Mouse (Mus musculus) limb, embryonic 14.5 days (tissue): ENCODE data around the gene Dqx1. TPM values are rescaled to one million over a fixed set of nuclear protein-coding genes. Genes with fewer than 3 reads are reported as not detected.

Experiments used
- ATAC-seq: fragments of 200-750 bp; cut with Nextera tagmentation; 2 replicates; pipeline ENCODE4 v1.8.0; 2017; ENCODE audit warnings: low read depth, moderate number of reproducible peaks, moderate TSS enrichment; ENCODE audit not compliant: low FRiP score
- DNase-seq: peaks from one replicate; pipeline ENCODE4 v3.0.0-alpha.2; 2015; ENCODE audit warnings: low spot score
- H3K27ac ChIP-seq: fragments of 300-500 bp; sonication (generic); replicated peaks from 2 replicates; pipeline ENCODE4 v1.5.1; 2014; ENCODE audit warnings: low read depth, mild to moderate bottlenecking, low read length, moderate library complexity, mixed read lengths
- H3K27me3 ChIP-seq: fragments of 300-500 bp; sonication (generic); 2 replicates; pipeline ENCODE4 v1.6.1; 2014; ENCODE audit warnings: low read length, mixed read lengths; ENCODE audit not compliant: control insufficient read depth, insufficient read depth
- H3K36me3 ChIP-seq: fragments of 300-500 bp; sonication (generic); 2 replicates; pipeline ENCODE4 v1.6.1; 2014; ENCODE audit warnings: mild to moderate bottlenecking, low read length, moderate library complexity, mixed read lengths; ENCODE audit not compliant: control insufficient read depth, insufficient read depth
- H3K4me1 ChIP-seq: fragments of 300-500 bp; sonication (generic); 2 replicates; pipeline ENCODE4 v1.6.1; 2014; ENCODE audit warnings: antibody characterized with exemption, low read length, mixed read lengths; ENCODE audit not compliant: control insufficient read depth, insufficient read depth
- H3K4me2 ChIP-seq: fragments of 300-500 bp; sonication (generic); replicated peaks from 2 replicates; pipeline ENCODE4 v1.6.1; 2014; ENCODE audit warnings: low read depth, mild to moderate bottlenecking, low read length, moderate library complexity; ENCODE audit not compliant: severe bottlenecking
- H3K4me3 ChIP-seq: fragments of 300-500 bp; sonication (generic); replicated peaks from 2 replicates; pipeline ENCODE4 v1.5.1; 2014; ENCODE audit warnings: low read length
- H3K9ac ChIP-seq: fragments of 300-500 bp; sonication (generic); 2 replicates; pipeline ENCODE4 v1.6.1; 2014; ENCODE audit warnings: mild to moderate bottlenecking, low read depth, low read length, moderate library complexity; ENCODE audit not compliant: severe bottlenecking
- H3K9me3 ChIP-seq: fragments of 300-500 bp; sonication (generic); 2 replicates; pipeline ENCODE4 v1.6.1; 2016; ENCODE audit warnings: low read length; ENCODE audit not compliant: control insufficient read depth
- POLR2A ChIP-seq: fragments of 200-500 bp; IDR thresholded peaks from 2 replicates; pipeline ENCODE4 v1.8.0; 2012; ENCODE audit warnings: inconsistent platforms, mild to moderate bottlenecking, moderate library complexity, borderline replicate concordance; ENCODE audit not compliant: insufficient read depth, insufficient read length; ENCODE audit errors: extremely low read depth
- WGBS: fragments of 180-500 bp; shearing (Covaris S2); extraction: QIAGEN DNeasy Blood & Tissue Kit; methylation state at CpG from one replicate; pipeline ENCODE4 v1.1.7; 2014; 5-methylcytosine and 5-hydroxymethylcytosine counted together
- polyA plus RNA-seq, 2 experiments: library from polyadenylated mRNA; depleted of rRNA in 1 of 2; stranded (reverse) in 1 of 2; unstranded in 1 of 2; fragments of >200 nt; fragmentation: Nextera tagmentation in 1 of 2; extraction: Ambion mirVana in 1 of 2; gene quantifications; 2 replicates each; pipeline versions ENCODE4 v1.2.1 to v1.2.3; 2012 to 2014

Dqx1 gene
- polyA plus RNA-seq, 2 experiments = 0.37 to 1.9 TPM

GRCm38 (mm10) chr6:83058725-83059124, 1.1 kb downstream of the Dqx1 start:
- Histone ChIP-seq H3K4me2 (no peak overlapping the region), H3K27ac (no peak overlapping the region), H3K27me3 (peaks cover 24% of the 10 kb centered on the region), H3K4me3 (no peak overlapping the region), H3K36me3 (peaks cover 20% of the 10 kb centered on the region), H3K9me3 (no peaks in the 10 kb centered on the region), H3K4me1 (peaks cover 8% of the 10 kb centered on the region), H3K9ac (no peak overlapping the region)
- no peak for ATAC-seq
- TF ChIP-seq POLR2A = no peak
- 81% methylated on average over 2 of the region's 2 CpGs for WGBS
- no peak for DNase-seq

- WGBS = 40% methylated on average over 8 of the region's 8 CpGs
- no peak overlapping the region for H3K4me2 ChIP-seq
- H3K4me1 ChIP-seq = no peaks in the 10 kb centered on the region
- no peak for TF ChIP-seq POLR2A
- H3K36me3 ChIP-seq = no peaks in the 10 kb centered on the region
- no peak overlapping the region for H3K9ac ChIP-seq
- no peak overlapping the region for H3K27ac ChIP-seq
- DNase-seq (no peak), ATAC-seq (no peak)
- no peaks in the 10 kb centered on the region for H3K9me3 ChIP-seq
- peaks cover 95% of the 10 kb centered on the region for H3K27me3 ChIP-seq
- no peak overlapping the region for H3K4me3 ChIP-seq
Observed at GRCm38 (mm10) chr6:83065995-83066394, 8.4 kb downstream of the Dqx1 start.

- no peak for TF ChIP-seq POLR2A
- Histone ChIP-seq H3K27me3 (peaks cover 98% of the 10 kb centered on the region), H3K27ac (no peak overlapping the region), H3K9ac (no peak overlapping the region), H3K4me1 (no peaks in the 10 kb centered on the region), H3K36me3 (no peaks in the 10 kb centered on the region), H3K9me3 (no peaks in the 10 kb centered on the region), H3K4me3 (no peak overlapping the region), H3K4me2 (no peak overlapping the region)
- no peak for DNase-seq
- no peak for ATAC-seq
- 19% methylated on average over 6 of the region's 6 CpGs for WGBS
Observed at GRCm38 (mm10) chr6:83066441-83066840, 8.8 kb downstream of the Dqx1 start.

- Histone ChIP-seq H3K4me3 (no peak overlapping the region), H3K4me2 (no peak overlapping the region), H3K9me3 (no peaks in the 10 kb centered on the region), H3K27ac (no peak overlapping the region), H3K27me3 (peaks cover 95% of the 10 kb centered on the region), H3K4me1 (no peaks in the 10 kb centered on the region), H3K9ac (no peak overlapping the region), H3K36me3 (no peaks in the 10 kb centered on the region)
- DNase-seq (no peak), ATAC-seq (no peak)
- WGBS = 6% methylated on average over 8 of the region's 8 CpGs
- TF ChIP-seq POLR2A = no peak
Observed at GRCm38 (mm10) chr6:83068221-83068620, 10.6 kb downstream of the Dqx1 start.

- H3K4me3 ChIP-seq = peak overlapping the region; percentile 16
- peaks cover 95% of the 10 kb centered on the region for H3K27me3 ChIP-seq
- no peak for TF ChIP-seq POLR2A
- ATAC-seq (no peak), DNase-seq (no peak)
- no peak overlapping the region for H3K9ac ChIP-seq
- no peaks in the 10 kb centered on the region for H3K9me3 ChIP-seq
- no peaks in the 10 kb centered on the region for H3K36me3 ChIP-seq
- H3K4me2 ChIP-seq = no peak overlapping the region; the same call in 1 of the 2 replicates
- H3K27ac ChIP-seq = no peak overlapping the region
- H3K4me1 ChIP-seq = no peaks in the 10 kb centered on the region
- 2% methylated on average over 56 of the region's 81 CpGs for WGBS
Observed at GRCm38 (mm10) chr6:83068706-83069487, 11.3 kb downstream of the Dqx1 start.
